Mouse (Mus musculus) layer of hippocampus, adult 11-12 months (tissue): ENCODE measurements at regions not wholly inside any gene's neighbourhood (a gene's known extent, or its start where the extent isn't known, plus 50 kb on each side); places are given as distances from the start of the nearest gene placed in this dataset.

ENCODE experiments used
- DNase-seq: peaks from one replicate; pipeline ENCODE4 v3.0.0; 2022; ENCODE audit warnings: low spot score

DNA sequence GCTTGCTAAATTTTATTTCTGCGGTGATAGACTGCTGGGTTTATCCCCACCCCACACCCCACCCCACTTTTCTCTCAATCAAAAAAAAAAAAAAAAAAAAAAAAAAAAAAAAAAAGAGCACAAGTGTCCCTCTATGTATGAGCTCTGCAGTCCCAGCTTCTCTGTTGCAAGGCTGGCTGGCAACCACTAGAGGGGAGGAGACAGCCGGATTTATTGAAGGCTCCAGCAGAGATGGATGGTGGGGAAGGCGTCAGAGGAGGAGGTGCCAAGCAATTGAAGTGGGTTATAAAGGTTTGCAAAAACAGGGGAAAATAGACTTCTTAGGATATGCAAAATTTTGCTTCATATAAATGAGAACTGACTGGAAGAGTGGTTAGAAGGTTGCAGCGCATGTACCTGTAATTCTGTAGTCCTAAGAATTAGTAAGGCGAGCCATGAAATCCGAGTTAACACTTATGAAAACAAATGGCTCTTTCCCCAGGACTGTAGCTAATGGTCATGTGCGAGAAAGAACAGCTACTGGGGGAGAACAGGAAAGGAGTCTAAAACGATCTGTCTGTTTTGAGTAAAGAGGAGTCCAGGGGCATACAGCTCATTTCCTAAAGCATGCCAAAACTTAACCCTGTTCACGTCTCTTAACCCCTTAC is 885.1 kb upstream of the Pou3f3 start:
- peak; percentile 73 for DNase-seq

DNA sequence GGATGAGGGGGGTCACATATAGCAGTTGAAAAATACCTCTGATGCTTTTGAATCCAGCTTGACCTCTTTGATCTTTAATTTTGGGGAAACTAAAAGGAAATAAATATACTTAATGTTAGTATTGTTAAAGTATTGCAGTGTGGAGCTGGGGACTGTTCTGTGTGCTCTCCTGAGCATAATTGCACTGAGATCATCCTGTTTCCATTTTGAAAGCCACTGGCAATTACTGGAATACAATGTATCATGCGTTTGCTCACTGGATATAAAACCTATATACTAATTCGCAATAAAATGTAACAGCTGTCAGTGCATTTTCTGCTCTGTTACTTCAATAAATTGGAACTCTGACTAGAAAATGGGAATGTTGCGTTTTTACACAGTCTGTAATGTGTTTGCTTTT is 884.4 kb upstream of the Pou3f3 start:
- no peak for DNase-seq

DNA sequence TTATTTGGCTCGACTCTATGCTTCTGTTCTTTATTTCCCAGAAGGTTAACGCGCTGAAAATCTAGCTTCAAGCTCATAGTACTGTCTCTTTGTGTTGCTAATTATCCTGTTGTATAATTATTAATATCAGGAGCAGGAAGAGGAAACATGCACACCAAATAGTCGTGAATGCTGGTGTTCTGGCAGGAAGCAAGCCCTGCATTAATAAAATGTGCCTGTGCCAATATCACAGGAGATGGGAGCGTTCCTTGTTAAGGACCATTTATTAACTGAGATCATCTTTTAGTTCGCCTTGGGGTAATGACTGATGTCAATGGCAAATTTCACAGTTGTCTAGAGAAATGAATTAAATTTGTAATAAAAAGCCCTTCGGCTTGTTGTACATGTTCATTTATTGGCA is 883.5 kb upstream of the Pou3f3 start:
- DNase-seq: no peak

DNA sequence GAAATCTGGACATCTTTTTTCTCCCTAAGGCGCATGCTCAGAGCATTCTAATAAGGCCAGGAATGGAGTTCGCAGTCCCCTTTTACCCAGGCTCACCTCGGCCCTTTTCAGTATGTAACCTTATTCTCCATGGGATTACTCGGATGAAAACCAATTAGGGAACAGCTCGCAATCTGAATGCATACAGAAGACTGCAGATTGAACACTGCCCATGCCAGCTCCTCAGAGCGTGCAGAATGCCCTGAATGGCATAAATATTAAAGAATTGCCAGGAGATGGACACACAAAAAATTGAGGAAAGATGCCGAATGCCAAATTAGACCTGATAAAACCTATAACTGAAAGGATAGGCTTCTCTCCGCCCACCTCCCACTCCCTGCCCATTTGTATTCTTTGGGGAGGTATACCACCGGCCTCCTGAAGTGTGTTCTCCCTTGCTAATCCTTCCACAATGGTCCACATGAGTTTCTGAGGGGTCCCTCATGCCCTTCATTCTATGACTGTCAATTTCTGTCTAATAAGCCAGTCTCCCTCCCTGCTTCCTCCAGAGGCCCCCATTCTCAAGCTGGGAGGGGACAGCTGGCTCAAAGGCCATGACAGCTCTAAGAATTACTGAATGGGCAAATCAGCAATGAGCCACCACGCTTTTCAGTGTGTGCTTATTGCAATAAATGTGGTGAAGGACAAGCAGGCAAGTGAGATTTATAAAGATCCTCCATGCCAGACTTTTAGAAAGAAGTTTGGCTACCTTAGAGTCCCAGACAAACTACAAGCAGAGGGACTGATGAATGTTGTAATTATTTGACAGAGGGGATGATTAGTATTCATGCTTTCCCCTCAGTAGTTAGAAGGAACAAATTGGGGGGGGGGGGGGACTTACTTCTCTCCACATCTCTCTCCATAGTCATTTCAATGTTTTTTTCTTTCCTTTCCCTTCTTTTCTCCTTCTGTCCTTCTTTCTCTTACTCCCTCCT is 881.2 kb upstream of the Pou3f3 start:
- DNase-seq: no peak

DNA sequence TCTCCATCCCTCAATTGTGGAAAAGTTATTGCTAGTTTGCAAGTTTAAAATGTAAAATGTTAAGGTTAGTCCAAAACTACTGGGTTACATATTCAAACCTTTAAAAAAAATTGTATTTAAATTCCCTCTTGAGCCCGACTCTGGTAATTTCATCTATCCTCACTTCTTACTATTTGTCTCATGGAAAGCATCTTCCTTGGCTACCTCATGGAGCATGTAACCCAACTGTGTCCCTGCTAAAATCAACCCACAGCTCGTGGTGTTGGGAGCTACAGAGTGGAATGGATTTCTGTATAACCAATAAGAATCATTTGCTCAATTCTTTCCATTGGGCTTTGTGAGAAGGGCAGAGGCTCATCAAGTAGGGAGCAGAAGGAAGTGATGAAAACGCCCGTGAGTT is 880.5 kb upstream of the Pou3f3 start:
- DNase-seq: no peak

DNA sequence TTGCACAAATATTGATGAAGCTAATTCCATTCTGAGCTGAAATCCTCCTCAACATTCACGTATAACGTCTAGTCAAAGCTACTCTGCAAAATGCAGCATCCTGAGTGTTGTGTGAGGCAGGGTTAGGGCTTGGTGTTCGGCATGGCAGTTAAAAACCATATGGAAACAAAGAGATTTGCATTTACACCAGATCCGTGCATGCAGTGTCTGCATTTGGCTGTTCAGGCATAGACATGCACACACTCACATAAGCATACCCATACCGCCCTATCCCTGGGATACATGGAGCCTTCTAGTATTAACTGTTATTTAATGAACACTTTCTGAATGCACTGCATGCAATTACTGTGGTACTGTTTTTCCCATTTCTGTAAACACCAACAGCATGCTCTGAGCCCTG is 872.8 kb upstream of the Pou3f3 start:
- no peak for DNase-seq

DNA sequence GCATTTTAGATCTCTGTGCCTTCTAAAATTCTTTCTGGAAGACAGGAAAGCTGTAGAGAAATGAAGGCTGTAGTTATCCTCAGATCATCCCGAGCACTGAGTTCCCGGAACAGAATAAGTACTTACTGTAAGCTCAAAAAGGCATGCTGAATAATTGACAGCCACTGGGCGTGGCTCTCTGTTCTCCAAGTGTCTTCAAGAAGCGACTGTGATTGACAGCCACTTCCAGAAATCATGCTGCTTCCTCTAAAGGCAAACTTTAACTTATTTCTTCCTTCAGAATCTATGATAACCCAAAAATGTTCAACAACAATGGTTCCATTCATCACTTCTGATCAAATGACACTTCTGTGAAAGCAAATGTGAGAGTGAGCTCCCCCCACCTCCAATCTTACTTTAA is 870.3 kb upstream of the Pou3f3 start:
- no peak for DNase-seq

DNA sequence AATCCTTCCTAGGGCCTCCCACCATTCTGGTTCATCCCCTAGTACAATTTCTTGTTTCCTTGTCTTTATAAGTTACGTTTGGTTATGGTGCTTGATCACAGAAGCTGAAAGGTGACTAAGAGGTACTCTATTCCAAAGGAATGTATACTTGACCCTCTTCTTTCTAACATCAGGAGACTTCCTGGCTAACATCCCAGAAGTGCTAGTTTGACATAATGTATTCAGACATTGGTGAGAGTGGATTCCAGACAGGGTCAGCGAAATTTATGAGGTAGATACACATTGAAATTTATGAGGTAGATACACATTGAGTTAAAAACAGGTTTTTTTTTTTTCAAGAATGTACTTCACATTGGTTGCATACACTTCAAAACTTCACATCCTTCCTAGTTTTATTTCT is 863.9 kb upstream of the Pou3f3 start:
- DNase-seq: no peak
